Mouse (Mus musculus) brain, embryonic 14.5 days (tissue): ENCODE measurements around the gene Dhcr7.

ENCODE experiments used
- CTCF ChIP-seq: fragments of 200-500 bp; IDR thresholded peaks from 2 replicates; pipeline ENCODE4 v1.5.1; 2012; ENCODE audit warnings: inconsistent platforms, mild to moderate bottlenecking, moderate library complexity, borderline replicate concordance; ENCODE audit not compliant: insufficient read depth, insufficient read length; ENCODE audit errors: extremely low read depth
- POLR2A ChIP-seq: fragments of 200-500 bp; IDR thresholded peaks from 2 replicates; pipeline ENCODE4 v1.6.1; 2012; ENCODE audit warnings: mild to moderate bottlenecking, inconsistent platforms, borderline replicate concordance; ENCODE audit not compliant: poor library complexity, insufficient read depth, insufficient read length, severe bottlenecking; ENCODE audit errors: extremely low read depth

DNA sequence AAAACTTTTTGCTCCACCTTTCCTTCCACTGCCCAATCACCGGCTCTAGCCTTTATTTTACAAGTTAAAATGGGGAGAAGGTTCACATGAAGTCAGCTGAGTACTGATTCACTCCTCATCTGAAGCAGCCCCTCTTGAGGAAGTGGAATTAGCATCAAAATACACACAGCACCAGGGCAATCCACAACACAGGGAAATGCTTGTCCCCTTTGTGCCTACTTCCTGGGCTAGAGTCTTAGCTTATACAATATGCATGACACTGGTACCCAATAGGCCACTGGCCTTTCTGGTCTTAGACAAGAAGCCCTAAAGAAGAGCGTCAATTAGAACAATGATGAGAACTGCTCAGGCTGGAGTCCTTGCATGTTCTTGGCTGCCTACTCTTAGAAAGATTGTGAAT lies 69.4 kb downstream of the Dhcr7 start:
- TF ChIP-seq POLR2A (no peak), CTCF (no peak)
